ENCODE assay signal across 14 mouse cellular contexts in the genomic region with DNA sequence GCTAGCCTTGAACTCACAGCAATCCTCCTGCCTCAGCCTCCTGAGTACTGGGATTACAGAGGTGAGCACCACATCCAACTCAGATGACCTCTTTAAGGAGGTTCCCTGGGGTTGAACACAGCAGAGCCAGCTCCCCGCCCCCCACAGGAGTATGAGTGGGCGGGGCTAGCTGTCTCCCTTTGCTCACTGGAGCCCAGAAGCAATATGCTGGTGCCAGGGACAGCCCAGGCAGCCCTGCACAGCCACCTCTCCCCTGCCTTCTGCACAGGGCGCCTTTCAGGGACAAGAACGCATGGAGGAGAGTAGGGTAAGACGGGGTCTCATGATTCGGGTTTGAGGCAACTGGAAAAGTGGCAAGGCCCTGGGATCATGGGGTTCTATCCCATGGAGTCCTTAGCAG. TPM values are rescaled to one million over a fixed set of nuclear protein-coding genes. Genes with fewer than 3 reads are reported as not detected.
"Had no signal": no experiment of that assay in that cellular context is flagged by ENCODE, and none has a peak within 500 bp of the region (broad histone marks: within the 10 kb centered on the region; RNA-seq: fewer than 3 reads in every experiment).

No protein-coding gene starts in this region.

- H3K4me2 ChIP-seq: limb, embryonic 12.5 days; liver, embryonic 13.5 days; lung, embryonic 15.5 days; midbrain, embryonic 11.5 days had no signal

- H3K9me3 ChIP-seq: limb, embryonic 12.5 days; liver, embryonic 13.5 days; lung, embryonic 15.5 days; megakaryocyte, embryonic 14.5 days had no signal

- H3K36me3 ChIP-seq: limb, embryonic 12.5 days; liver, embryonic 13.5 days; lung, embryonic 15.5 days had no signal

- ATAC-seq: liver, postnatal 0 days had no signal

- H3K9ac ChIP-seq: limb, embryonic 12.5 days; liver, embryonic 13.5 days; liver, postnatal 0 days; lung, embryonic 15.5 days had no signal

- H3K4me3 ChIP-seq: layer of hippocampus, adult 2 months; limb, embryonic 12.5 days; liver, embryonic 13.5 days; lung, embryonic 15.5 days; megakaryocyte, embryonic 14.5 days had no signal

- H3K27ac ChIP-seq: layer of hippocampus, adult 2 months; limb, embryonic 12.5 days; liver, embryonic 13.5 days; lung, embryonic 15.5 days; macrophage had no signal

- DNase-seq: kidney, postnatal 36 days; liver; liver, embryonic 13.5 days; liver, postnatal 0 days; lung, postnatal 14 days; right cerebral cortex, postnatal 14 days; thymus, postnatal 4 days had no signal

RNA-seq across cellular contexts. Expression of gene Trim67, which starts 38.6 kb away (rescaled TPM):
- polyA plus RNA-seq: macrophage; spleen, adult 2 months had no signal
